Mouse (Mus musculus) kidney, adult 2 months (tissue): ENCODE measurements around the gene Acss1. TPM values are rescaled to one million over a fixed set of nuclear protein-coding genes. Genes with fewer than 3 reads are reported as not detected.
A peak's percentile ranks its signal among the peaks of the same experiment; 100 is the strongest.

Experiments used
- DNase-seq: peaks from one replicate; pipeline ENCODE4 v3.0.0; 2021
- H3K27ac ChIP-seq: fragments of 200-500 bp; 2 replicates; pipeline ENCODE4 v1.5.1; 2012; ENCODE audit warnings: low read depth, low read length, control low read depth, inconsistent platforms; ENCODE audit not compliant: insufficient read depth
- H3K27me3 ChIP-seq: fragments of 200-500 bp; replicated peaks from 2 replicates; pipeline ENCODE4 v1.6.1; 2012; ENCODE audit warnings: mild to moderate bottlenecking, moderate library complexity, low read length, inconsistent platforms; ENCODE audit not compliant: control insufficient read depth, insufficient read depth
- H3K36me3 ChIP-seq: fragments of 200-500 bp; 2 replicates; pipeline ENCODE4 v1.6.1; 2012; ENCODE audit warnings: mild to moderate bottlenecking, moderate library complexity, low read length, inconsistent platforms; ENCODE audit not compliant: control insufficient read depth, insufficient read depth
- H3K4me1 ChIP-seq: fragments of 200-500 bp; 2 replicates; pipeline ENCODE4 v1.6.1; 2011; ENCODE audit warnings: low read length; ENCODE audit not compliant: control insufficient read depth, insufficient read depth
- H3K4me3 ChIP-seq: fragments of 200-500 bp; 2 replicates; pipeline ENCODE4 v1.5.1; 2011; ENCODE audit warnings: mild to moderate bottlenecking, low read depth, low read length, control low read depth; ENCODE audit not compliant: insufficient read depth
- CTCF ChIP-seq: fragments of 200-500 bp; conservative IDR thresholded peaks from 2 replicates; pipeline ENCODE4 v1.5.1; 2011; ENCODE audit warnings: low read depth, mild to moderate bottlenecking, control low read depth, low read length, moderate library complexity, mixed read lengths; ENCODE audit not compliant: insufficient read depth, insufficient read length
- POLR2A ChIP-seq: fragments of 200-500 bp; IDR thresholded peaks from one replicate; pipeline ENCODE4 v1.6.1; 2011; ENCODE audit warnings: low read depth, low read length, control low read depth
- WGBS: fragments of 180-500 bp; shearing (Covaris S2); methylation state at CpG from one replicate; pipeline ENCODE4 v1.1.7; 2018; 5-methylcytosine and 5-hydroxymethylcytosine counted together
- polyA plus RNA-seq: library from polyadenylated mRNA; depleted of rRNA; stranded (reverse); fragments of >200 nt; gene quantifications from 2 replicates; pipeline ENCODE4 v1.2.3, GENCODE M21; 2012

Acss1 gene
- polyA plus RNA-seq, 1 experiment, result 461 TPM

DNA sequence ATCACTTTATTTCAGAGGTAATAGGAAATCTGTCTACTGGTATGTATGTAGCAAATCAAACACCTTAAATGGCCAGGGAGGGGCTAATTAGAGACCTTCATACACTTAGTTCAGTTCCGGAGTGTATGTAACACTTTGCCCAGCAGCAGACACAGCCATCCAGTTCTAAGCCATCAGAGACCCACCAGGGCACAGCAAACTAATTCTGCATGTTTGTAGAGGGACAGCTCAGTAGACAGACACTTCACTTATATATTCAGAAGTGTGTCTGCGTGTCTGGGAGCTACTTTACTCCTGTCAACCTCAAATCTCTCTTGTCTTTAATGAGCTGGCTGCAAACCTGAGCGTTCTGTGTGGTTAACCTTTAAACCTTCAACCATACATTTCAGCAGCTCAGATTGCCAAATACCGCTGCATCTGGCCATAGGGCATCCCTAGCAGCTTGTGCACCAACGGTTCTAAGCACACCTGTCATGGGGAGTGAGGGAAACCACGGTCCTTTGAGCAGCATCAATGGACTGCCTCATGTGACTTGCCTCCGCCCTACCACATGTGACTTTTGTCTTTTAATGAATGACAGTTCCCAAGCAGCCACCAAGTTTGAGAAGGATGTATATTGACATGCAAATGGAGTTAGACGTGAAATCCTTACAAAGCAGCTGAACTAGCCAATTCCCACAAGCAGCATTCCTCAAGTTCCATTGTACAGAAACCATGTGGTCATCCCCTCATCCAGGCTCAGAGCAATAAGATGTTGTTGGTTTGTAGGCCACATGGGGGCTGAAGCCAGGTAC, 11.1 kb downstream of the Acss1 start:
- DNase-seq, result no peak
- Histone ChIP-seq H3K36me3 (no peaks in the 10 kb centered on the region; the same call in 1 of the 2 replicates), H3K4me3 (no peak overlapping the region), H3K4me1 (peaks cover 32% of the 10 kb centered on the region), H3K27ac (peak overlapping the region; percentile 31), H3K27me3 (no peaks in the 10 kb centered on the region)
- WGBS, result 36% methylated on average over 8 of the region's 8 CpGs
- no peak for TF ChIP-seq CTCF
- no peak for TF ChIP-seq POLR2A

DNA sequence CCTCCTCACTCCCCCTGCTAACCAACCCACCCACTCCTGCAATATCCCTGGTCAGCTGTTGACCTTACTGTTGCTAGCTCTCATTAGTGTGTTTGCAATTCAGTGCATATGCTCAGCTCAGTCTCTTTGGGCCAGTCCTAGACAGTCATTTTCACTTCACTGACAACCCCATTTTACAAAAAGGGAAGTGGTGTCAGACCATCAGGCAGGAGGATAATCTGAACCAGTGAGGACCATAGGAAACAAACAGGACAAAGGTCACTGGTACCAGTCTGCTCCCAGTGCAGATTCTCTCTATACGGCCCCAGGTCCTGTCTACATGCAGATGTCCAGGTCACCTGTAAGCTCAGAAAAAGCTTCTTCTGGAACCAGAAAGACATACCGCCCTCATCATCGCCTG, 12.2 kb downstream of the Acss1 start:
- DNase-seq, result no peak
- WGBS, result 89% methylated on average over 3 of the region's 3 CpGs
- no peak overlapping the region for H3K27ac ChIP-seq
- no peaks in the 10 kb centered on the region; the same call in 1 of the 2 replicates for H3K36me3 ChIP-seq
- H3K27me3 ChIP-seq, result no peaks in the 10 kb centered on the region
- no peak overlapping the region for H3K4me3 ChIP-seq
- H3K4me1 ChIP-seq, result peaks cover 28% of the 10 kb centered on the region
- TF ChIP-seq CTCF (no peak), POLR2A (no peak)

DNA sequence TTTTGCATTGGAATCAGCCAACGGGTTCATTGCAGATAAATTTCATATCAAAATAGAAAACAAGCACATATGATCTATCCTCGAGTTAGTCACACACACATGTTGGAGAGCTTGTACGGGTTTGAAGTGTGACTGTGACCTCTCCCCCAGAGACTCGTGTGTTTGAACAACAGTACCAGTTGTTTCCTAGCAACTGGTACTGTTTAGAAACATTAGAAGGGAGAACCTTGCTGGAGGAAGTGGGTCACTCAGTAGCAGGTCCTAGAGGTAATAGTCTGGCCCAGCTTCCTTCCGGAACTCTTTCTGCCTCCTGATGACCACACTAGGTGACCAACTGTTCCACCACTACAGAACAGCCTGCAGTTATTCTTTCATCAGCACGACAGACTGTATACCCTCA, 13.0 kb downstream of the Acss1 start:
- TF ChIP-seq CTCF (no peak), POLR2A (no peak)
- no peaks in the 10 kb centered on the region for H3K27me3 ChIP-seq
- H3K36me3 ChIP-seq, result no peaks in the 10 kb centered on the region; the same call in 1 of the 2 replicates
- H3K4me3 ChIP-seq, result no peak overlapping the region
- peaks cover 22% of the 10 kb centered on the region for H3K4me1 ChIP-seq
- H3K27ac ChIP-seq, result peak overlapping the region; percentile 72
- 56% methylated on average over 6 of the region's 6 CpGs for WGBS
- DNase-seq, result no peak

DNA sequence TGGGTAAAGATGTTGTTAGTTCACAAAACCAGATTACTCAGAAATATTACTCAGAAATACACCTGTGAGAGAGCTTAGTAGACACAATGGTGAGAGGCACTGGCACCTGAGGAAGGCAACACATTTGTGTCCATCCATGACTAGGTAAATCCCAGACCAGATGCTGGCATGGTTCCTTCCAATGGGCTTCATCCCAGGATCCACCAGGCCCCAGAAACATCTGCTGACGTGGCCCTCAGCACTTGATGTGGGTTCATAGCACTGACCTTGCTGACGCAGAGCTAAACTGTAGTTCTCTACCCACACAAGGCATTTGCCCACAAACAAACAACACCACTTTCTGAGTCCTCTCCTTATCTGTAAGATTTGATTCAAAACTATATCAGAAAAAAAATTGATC, 13.5 kb downstream of the Acss1 start:
- peak overlapping the region; percentile 58; the same call in 1 of the 2 replicates for H3K27ac ChIP-seq
- no peaks in the 10 kb centered on the region for H3K27me3 ChIP-seq
- no peaks in the 10 kb centered on the region; the same call in 1 of the 2 replicates for H3K36me3 ChIP-seq
- H3K4me3 ChIP-seq, result no peak overlapping the region
- peaks cover 18% of the 10 kb centered on the region for H3K4me1 ChIP-seq
- peak; percentile 79 for DNase-seq
- TF ChIP-seq POLR2A (no peak), CTCF (no peak)
- WGBS, result 60% methylated on average over 2 of the region's 2 CpGs

DNA sequence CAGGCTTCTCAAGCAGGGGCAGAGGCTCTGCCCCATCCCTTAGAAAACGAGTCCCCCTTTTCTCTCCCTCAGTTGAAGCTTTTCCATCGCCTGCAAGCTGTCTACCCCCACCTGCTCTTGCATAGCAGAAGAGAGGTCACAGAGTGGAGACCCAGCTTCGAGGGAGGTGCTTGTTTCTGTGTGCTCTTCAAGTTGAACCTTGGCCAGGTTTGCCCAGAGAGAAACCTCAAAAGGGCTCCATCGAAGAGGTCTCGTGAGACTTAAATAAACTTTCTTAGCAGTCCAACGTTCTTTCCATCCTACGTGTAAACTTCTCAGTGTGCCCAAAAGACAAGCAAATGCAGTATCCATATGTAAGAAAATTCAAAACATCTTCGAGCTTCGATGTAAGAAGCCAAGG, 16.9 kb downstream of the Acss1 start:
- peak; percentile 57 for DNase-seq
- peak overlapping the region; percentile 37; the same call in 1 of the 2 replicates for H3K27ac ChIP-seq
- no peaks in the 10 kb centered on the region for H3K27me3 ChIP-seq
- TF ChIP-seq POLR2A (no peak), CTCF (no peak)
- H3K4me1 ChIP-seq, result peaks cover 24% of the 10 kb centered on the region
- H3K4me3 ChIP-seq, result no peak overlapping the region
- no peaks in the 10 kb centered on the region for H3K36me3 ChIP-seq
- WGBS, result 44% methylated on average over 9 of the region's 9 CpGs

DNA sequence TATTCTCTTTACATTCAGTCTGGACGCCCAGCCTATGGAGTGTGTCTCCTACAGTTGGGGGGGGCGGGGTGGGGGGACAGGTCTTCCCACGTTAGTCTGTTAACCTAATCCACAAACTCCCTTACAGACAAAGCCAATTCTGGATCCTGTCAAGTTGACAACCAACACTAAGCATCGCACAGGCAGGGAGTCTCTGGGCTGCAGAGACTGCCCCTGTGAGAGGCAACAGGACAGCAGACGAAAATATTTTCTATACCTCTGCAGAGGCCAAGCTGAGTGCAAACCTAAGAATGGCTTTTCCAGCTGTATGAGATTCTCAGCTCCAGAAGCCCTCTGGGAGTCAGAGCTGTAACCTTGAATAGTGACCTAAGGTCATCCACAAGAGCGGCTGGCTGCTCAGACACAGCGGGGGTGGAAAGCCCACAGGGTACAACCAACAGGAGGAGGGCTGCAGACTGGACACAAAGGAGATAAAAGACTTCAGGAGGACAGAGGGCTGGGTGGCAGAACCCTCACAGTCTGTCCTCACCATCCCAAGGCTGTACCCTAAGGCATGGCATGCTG, 17.7 kb downstream of the Acss1 start:
- Histone ChIP-seq H3K4me3 (no peak overlapping the region), H3K4me1 (peaks cover 24% of the 10 kb centered on the region), H3K27ac (peak overlapping the region; percentile 18), H3K36me3 (no peaks in the 10 kb centered on the region), H3K27me3 (no peaks in the 10 kb centered on the region)
- 33% methylated on average over 7 of the region's 7 CpGs for WGBS
- TF ChIP-seq CTCF (no peak), POLR2A (no peak)
- no peak for DNase-seq

DNA sequence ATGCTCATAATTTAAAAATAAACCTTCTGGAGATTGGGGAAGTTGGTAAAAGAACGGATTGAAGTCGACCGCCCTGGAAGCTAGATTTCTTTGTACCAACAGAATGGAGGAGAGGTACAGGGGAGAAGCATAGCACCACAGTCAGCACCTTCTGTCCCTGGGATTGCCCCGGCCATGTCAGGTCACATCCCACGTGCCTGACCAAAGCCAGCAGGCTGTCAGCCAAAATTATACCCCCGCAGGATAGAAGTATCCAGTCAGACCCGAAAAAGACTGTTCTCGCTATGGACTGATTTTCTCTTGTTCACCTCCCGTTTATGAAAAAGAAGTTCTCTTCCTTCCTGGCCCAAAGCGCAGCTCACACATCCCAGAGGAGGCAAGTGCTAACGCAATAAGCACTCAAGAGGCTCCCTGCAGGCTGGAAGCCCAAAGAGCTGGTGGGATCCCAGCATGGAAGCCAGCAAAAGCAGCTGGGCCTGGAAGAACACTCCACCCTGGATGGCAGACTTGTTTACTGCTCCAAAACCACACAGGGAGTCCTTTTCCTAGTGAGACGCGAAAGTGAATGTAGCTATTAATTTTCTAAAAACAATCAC, 19.9 kb downstream of the Acss1 start:
- DNase-seq, result no peak
- WGBS, result 45% methylated on average over 13 of the region's 13 CpGs
- no peaks in the 10 kb centered on the region for H3K27me3 ChIP-seq
- H3K4me1 ChIP-seq, result peaks cover 18% of the 10 kb centered on the region
- no peaks in the 10 kb centered on the region for H3K36me3 ChIP-seq
- no peak for TF ChIP-seq POLR2A
- TF ChIP-seq CTCF, result no peak
- H3K4me3 ChIP-seq, result no peak overlapping the region
- peak overlapping the region; percentile 82; the same call in 1 of the 2 replicates for H3K27ac ChIP-seq
